Mouse (Mus musculus) right cerebral cortex, postnatal 25 days (tissue): ENCODE measurements at regions not wholly inside any gene's neighbourhood (a gene's known extent, or its start where the extent isn't known, plus 50 kb on each side); places are given as distances from the start of the nearest gene placed in this dataset.

Experiments used
- DNase-seq: peaks from one replicate; pipeline ENCODE4 v3.0.0; 2022

GRCm38 (mm10) chr13:102594201-102594600 is 99.2 kb upstream of the Cd180 start:
- no peak for DNase-seq

GRCm38 (mm10) chr13:102595602-102596001 is 97.8 kb upstream of the Cd180 start:
- DNase-seq = peak; percentile 8

GRCm38 (mm10) chr13:102596101-102596500 is 97.3 kb upstream of the Cd180 start:
- DNase-seq = no peak

GRCm38 (mm10) chr13:102598181-102598580 is 95.2 kb upstream of the Cd180 start:
- no peak for DNase-seq

- no peak for DNase-seq
Observed at GRCm38 (mm10) chr13:102599602-102600001, 93.8 kb upstream of the Cd180 start.

GRCm38 (mm10) chr13:102600026-102600425 is 93.3 kb upstream of the Cd180 start:
- DNase-seq = no peak

GRCm38 (mm10) chr13:102624461-102624860 is 68.9 kb upstream of the Cd180 start:
- DNase-seq = no peak

- DNase-seq = no peak
Observed at GRCm38 (mm10) chr13:102625171-102625835, 68.1 kb upstream of the Cd180 start.

- DNase-seq = no peak
Observed at GRCm38 (mm10) chr13:102625836-102626340, 67.5 kb upstream of the Cd180 start.

GRCm38 (mm10) chr13:102627786-102628185 is 65.6 kb upstream of the Cd180 start:
- DNase-seq = no peak

GRCm38 (mm10) chr13:102629176-102629575 is 64.2 kb upstream of the Cd180 start:
- DNase-seq = no peak

GRCm38 (mm10) chr13:102634236-102634957 is 59.0 kb upstream of the Cd180 start:
- no peak for DNase-seq

- DNase-seq = no peak
Observed at GRCm38 (mm10) chr13:102636032-102636431, 57.3 kb upstream of the Cd180 start.

- DNase-seq = no peak
Observed at GRCm38 (mm10) chr13:102637059-102637458, 56.3 kb upstream of the Cd180 start.

- DNase-seq = no peak
Observed at GRCm38 (mm10) chr13:102639651-102640050, 53.7 kb upstream of the Cd180 start.

- no peak for DNase-seq
Observed at GRCm38 (mm10) chr13:102640171-102640570, 53.2 kb upstream of the Cd180 start.
